Mouse (Mus musculus) adrenal gland (tissue): ENCODE measurements at regions not wholly inside any gene's neighbourhood (a gene's known extent, or its start where the extent isn't known, plus 50 kb on each side); places are given as distances from the start of the nearest gene placed in this dataset.

ENCODE experiments used
- intact Hi-C: fragments of 180-260 bp; cut with DNase I; formaldehyde crosslinking; loops from one replicate; pipeline ENCODE4 v1.15.1; 2025

GRCm38 (mm10) chr3:20695322-20695859 is 328.4 kb upstream of the Agtr1b start:
- intact Hi-C loops = no loop called here

DNA sequence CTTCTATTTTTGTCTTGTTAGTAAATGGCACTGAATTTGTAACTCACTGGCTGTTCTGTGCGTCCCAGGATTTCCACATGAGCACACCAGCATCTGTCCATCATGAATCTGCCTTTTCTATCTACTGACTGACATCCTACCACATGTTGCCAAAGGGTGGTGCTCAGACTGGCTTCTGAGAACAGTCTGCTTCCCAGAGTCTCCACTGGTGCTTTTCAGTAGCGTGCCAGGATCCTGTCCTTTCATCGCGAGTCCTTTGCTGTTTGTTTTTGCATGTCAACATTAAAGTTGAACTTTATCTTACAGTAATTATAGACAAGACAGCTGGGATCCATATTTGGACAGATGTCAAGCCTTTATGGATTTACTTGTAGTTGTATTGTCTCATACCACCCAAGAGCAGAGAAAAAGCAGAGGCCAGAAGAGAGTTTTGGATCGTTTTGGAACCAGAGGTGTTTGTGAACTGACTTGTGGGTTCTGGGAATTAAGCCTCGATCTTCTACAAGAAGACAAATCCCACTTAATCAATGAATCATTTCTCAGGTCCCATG is 314.0 kb upstream of the Agtr1b start:
- intact Hi-C loops = no loop called here

- intact Hi-C loops = no loop called here
Observed at GRCm38 (mm10) chr3:20661883-20662282, 294.9 kb upstream of the Agtr1b start.

GRCm38 (mm10) chr3:20655345-20655744 is 288.4 kb upstream of the Agtr1b start:
- intact Hi-C loops = loop anchor here (5.0 kb wide), 1 partner anchor 1537 kb away; no protein-coding TSS in a partner anchor
